ENCODE assay signal across 8 mouse cellular contexts in the genomic region with DNA sequence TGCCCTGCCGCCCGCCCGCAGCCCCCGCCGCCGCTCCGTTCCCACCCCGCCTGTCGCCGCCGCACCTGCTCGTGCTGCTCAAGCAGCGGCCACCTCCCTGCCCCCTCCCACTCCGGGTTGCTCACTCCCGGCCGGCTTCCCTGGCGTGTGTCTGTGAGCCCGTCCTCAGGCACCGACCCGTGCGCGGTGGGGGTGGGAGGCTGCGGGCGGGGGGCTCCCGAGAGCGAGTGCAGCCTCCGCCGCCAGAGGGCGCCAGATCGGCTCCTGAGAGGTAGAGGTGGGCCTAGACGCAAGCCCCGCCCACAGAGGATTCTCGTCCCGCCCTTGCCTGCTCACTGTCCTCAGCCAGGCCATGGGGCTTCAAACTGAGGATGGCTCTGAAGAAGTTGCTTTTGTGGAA. TPM values are rescaled to one million over a fixed set of nuclear protein-coding genes. Genes with fewer than 3 reads are reported as not detected.
A peak's percentile ranks its signal among the peaks of the same experiment; 100 is the strongest.
DNase-seq lines count a peak whose midpoint lies in the region; ATAC-seq lines count a peak whose summit lies in the region.

A gene (minus strand): TSS at position 202 of the 400 bp plus-strand sequence.

- H3K27me3 ChIP-seq in hindbrain, embryonic 12.5 days, result peaks cover 23% of the 10 kb centered on the region

- peaks cover 8% of the 10 kb centered on the region; the same call in 1 of the 2 replicates for H3K4me1 ChIP-seq in hindbrain, embryonic 12.5 days

- peak; percentile 79 for DNase-seq in R1 (ENCODE audit: low read depth, low spot score)
- peak; percentile 98 for DNase-seq in cerebellum, postnatal 10 days
- DNase-seq in frontal cortex, postnatal 14 days (ENCODE audit: low spot score in 2 of 2), result peak; percentile 55 to 63
- DNase-seq in left cerebral cortex, adult 11 months (ENCODE audit: low spot score), result peak; percentile 58
- peak; percentile 71 to 75 for DNase-seq in lung, postnatal 4 days
- peak; percentile 86 to 90 for DNase-seq in right cerebral cortex, postnatal 10 days (ENCODE audit: low spot score in 2 of 2)
- peak; percentile 38 to 55 for DNase-seq in urinary bladder, postnatal 36 days (ENCODE audit: low spot score in 2 of 2)

- no peaks in the 10 kb centered on the region for H3K36me3 ChIP-seq in hindbrain, embryonic 12.5 days

- H3K4me2 ChIP-seq in hindbrain, embryonic 12.5 days (replicated peaks), result peak within 1 kb of the TSS; percentile 70

- H3K9ac ChIP-seq in hindbrain, embryonic 12.5 days, result peak within 1 kb of the TSS; percentile 70

- 0% methylated on average over 33 of the region's 34 CpGs for WGBS in hindbrain, embryonic 12.5 days

- peak within 1 kb of the TSS; percentile 56 for H3K4me3 ChIP-seq in hindbrain, embryonic 12.5 days

- ATAC-seq in hindbrain, embryonic 12.5 days (ENCODE audit: low FRiP score), result peak; percentile 77

- no peaks in the 10 kb centered on the region for H3K9me3 ChIP-seq in hindbrain, embryonic 12.5 days (replicated peaks)

- H3K27ac ChIP-seq in hindbrain, embryonic 12.5 days, result no peak within 1 kb of the TSS

RNA-seq across cellular contexts. Expression of the gene that starts here (rescaled TPM):
- polyA plus RNA-seq in hindbrain, embryonic 12.5 days (2016; fragmentation: Nextera tagmentation; extraction: Ambion mirVana), result 0.51 and 0.61 TPM in 2 replicates

Comparison
In these comparisons a context has a peak if more than half of its experiments do, and no peak if none do; other contexts are left out.
1. Peak in ATAC-seq, H3K4me3 ChIP-seq, H3K9ac ChIP-seq and H3K4me2 ChIP-seq in hindbrain, embryonic 12.5 days; RNA of the gene not detected or under 1 TPM.
2. DNase-seq: peak in every context shown above with its lines; median percentile 98 in cerebellum, postnatal 10 days; 88 in right cerebral cortex, postnatal 10 days; 79 in R1; 73 in lung, postnatal 4 days; 59 in frontal cortex, postnatal 14 days; 58 in left cerebral cortex, adult 11 months; 46 in urinary bladder, postnatal 36 days.